Mouse (Mus musculus) intestine, embryonic 15.5 days (tissue): ENCODE measurements around the gene Ppp1r11. TPM values are rescaled to one million over a fixed set of nuclear protein-coding genes. Genes with fewer than 3 reads are reported as not detected.

Experiments used
- ATAC-seq: fragments of 200-750 bp; cut with Nextera tagmentation; 2 replicates; pipeline ENCODE4 v1.8.0; 2017; ENCODE audit warnings: moderate TSS enrichment, moderate library complexity
- H3K27ac ChIP-seq: fragments of 300-500 bp; sonication (generic); 2 replicates; pipeline ENCODE4 v1.5.1; 2015; ENCODE audit warnings: mild to moderate bottlenecking, inconsistent platforms
- H3K27me3 ChIP-seq: fragments of 300-500 bp; sonication (generic); replicated peaks from 2 replicates; pipeline ENCODE4 v1.6.1; 2015; ENCODE audit warnings: inconsistent platforms
- H3K36me3 ChIP-seq: fragments of 300-500 bp; sonication (generic); 2 replicates; pipeline ENCODE4 v1.6.1; 2015; ENCODE audit warnings: inconsistent platforms
- H3K4me1 ChIP-seq: fragments of 300-500 bp; sonication (generic); replicated peaks from 2 replicates; pipeline ENCODE4 v1.6.1; 2015; ENCODE audit warnings: inconsistent platforms
- H3K4me2 ChIP-seq: fragments of 300-500 bp; sonication (generic); replicated peaks from 2 replicates; pipeline ENCODE4 v1.6.1; 2015; ENCODE audit warnings: mild to moderate bottlenecking, inconsistent platforms
- H3K4me3 ChIP-seq: fragments of 300-500 bp; sonication (generic); replicated peaks from 2 replicates; pipeline ENCODE4 v1.5.1; 2015; ENCODE audit warnings: inconsistent platforms
- H3K9ac ChIP-seq: fragments of 300-500 bp; sonication (generic); 2 replicates; pipeline ENCODE4 v1.6.1; 2015; ENCODE audit warnings: inconsistent platforms
- H3K9me3 ChIP-seq: fragments of 300-500 bp; sonication (generic); 2 replicates; pipeline ENCODE4 v1.6.1; 2016; ENCODE audit warnings: inconsistent platforms
- WGBS: fragments of 180-500 bp; shearing (Covaris S2); methylation state at CpG from one replicate; pipeline ENCODE4 v1.1.7; 2015; 5-methylcytosine and 5-hydroxymethylcytosine counted together
- polyA plus RNA-seq: library from polyadenylated mRNA; unstranded; fragments of >200 nt; fragmentation: Nextera tagmentation; extraction: Ambion mirVana; gene quantifications from 2 replicates; pipeline ENCODE4 v1.2.1, GENCODE M21; 2015

Ppp1r11 gene
- polyA plus RNA-seq, 1 experiment from 2014 or later = 95.4 TPM

GRCm38 (mm10) chr17:36982253-36983155, 31.0 kb upstream of the Ppp1r11 start:
- peak; percentile 54 for ATAC-seq
- 37% methylated on average over 5 of the region's 5 CpGs for WGBS
- Histone ChIP-seq H3K9me3 (no peaks in the 10 kb centered on the region), H3K27me3 (peaks cover 3% of the 10 kb centered on the region), H3K4me2 (0 out of 2 replicates have a peak overlapping the region, but pooled peaks have one; percentile 9), H3K27ac (no peak overlapping the region), H3K36me3 (no peaks in the 10 kb centered on the region), H3K4me1 (peaks cover 14% of the 10 kb centered on the region; the same call in 1 of the 2 replicates), H3K4me3 (no peak overlapping the region), H3K9ac (no peak overlapping the region)

- H3K4me3 ChIP-seq = no peak overlapping the region
- H3K9ac ChIP-seq = no peak overlapping the region
- H3K4me1 ChIP-seq = peaks cover 14% of the 10 kb centered on the region; the same call in 1 of the 2 replicates
- no peaks in the 10 kb centered on the region for H3K9me3 ChIP-seq
- H3K4me2 ChIP-seq = peak overlapping the region; percentile 52
- H3K27me3 ChIP-seq = no peaks in the 10 kb centered on the region
- H3K36me3 ChIP-seq = no peaks in the 10 kb centered on the region
- no peak overlapping the region for H3K27ac ChIP-seq
- ATAC-seq = peak; percentile 76
- 5% methylated on average over 4 of the region's 4 CpGs for WGBS
These were observed 30.3 kb upstream of the Ppp1r11 start for GRCm38 (mm10) chr17:36981845-36982244.

- no peaks in the 10 kb centered on the region for H3K9me3 ChIP-seq
- peak within 1 kb of the TSS; percentile 52 for H3K4me2 ChIP-seq
- ATAC-seq = peak; percentile 67
- 10% methylated on average over 18 of the region's 18 CpGs for WGBS
- peaks cover 14% of the 10 kb centered on the region; the same call in 1 of the 2 replicates for H3K4me1 ChIP-seq
- H3K36me3 ChIP-seq = no peaks in the 10 kb centered on the region
- H3K4me3 ChIP-seq = 0 out of 2 replicates have a peak within 1 kb of the TSS, but pooled peaks have one; percentile 9
- H3K27me3 ChIP-seq = no peaks in the 10 kb centered on the region
- H3K9ac ChIP-seq = no peak within 1 kb of the TSS
- H3K27ac ChIP-seq = no peak within 1 kb of the TSS
These were observed 29.8 kb upstream of the Ppp1r11 start, which contains the start of gene 2410137M14Rik for GRCm38 (mm10) chr17:36981221-36981813. TSS of gene 2410137M14Rik (minus strand) at chr17:36981237.

GRCm38 (mm10) chr17:36973271-36973787, 21.8 kb upstream of the Ppp1r11 start:
- H3K4me2 ChIP-seq = no peak overlapping the region
- H3K4me3 ChIP-seq = no peak overlapping the region
- H3K27me3 ChIP-seq = no peaks in the 10 kb centered on the region; the same call in 1 of the 2 replicates
- ATAC-seq = no peak
- H3K36me3 ChIP-seq = no peaks in the 10 kb centered on the region
- no peak overlapping the region for H3K9ac ChIP-seq
- no peaks in the 10 kb centered on the region for H3K9me3 ChIP-seq
- 70% methylated on average over 8 of the region's 8 CpGs for WGBS
- H3K27ac ChIP-seq = no peak overlapping the region
- H3K4me1 ChIP-seq = no peaks in the 10 kb centered on the region

GRCm38 (mm10) chr17:36972791-36973190, 21.2 kb upstream of the Ppp1r11 start:
- no peaks in the 10 kb centered on the region for H3K9me3 ChIP-seq
- H3K4me2 ChIP-seq = no peak overlapping the region
- no peak overlapping the region for H3K9ac ChIP-seq
- ATAC-seq = no peak
- H3K27ac ChIP-seq = no peak overlapping the region
- H3K4me3 ChIP-seq = no peak overlapping the region
- WGBS = 84% methylated on average over 3 of the region's 3 CpGs
- no peaks in the 10 kb centered on the region; the same call in 1 of the 2 replicates for H3K27me3 ChIP-seq
- no peaks in the 10 kb centered on the region for H3K36me3 ChIP-seq
- no peaks in the 10 kb centered on the region for H3K4me1 ChIP-seq

- ATAC-seq = no peak
- no peak overlapping the region for H3K9ac ChIP-seq
- no peak overlapping the region for H3K27ac ChIP-seq
- H3K36me3 ChIP-seq = no peaks in the 10 kb centered on the region
- no peaks in the 10 kb centered on the region; the same call in 1 of the 2 replicates for H3K27me3 ChIP-seq
- no peak overlapping the region for H3K4me2 ChIP-seq
- no peak overlapping the region for H3K4me3 ChIP-seq
- H3K4me1 ChIP-seq = no peaks in the 10 kb centered on the region
- H3K9me3 ChIP-seq = no peaks in the 10 kb centered on the region
- WGBS = 84% methylated on average over 6 of the region's 6 CpGs
These were observed 19.8 kb upstream of the Ppp1r11 start for GRCm38 (mm10) chr17:36971172-36971850.

GRCm38 (mm10) chr17:36970316-36970890, 18.9 kb upstream of the Ppp1r11 start:
- no peaks in the 10 kb centered on the region for H3K36me3 ChIP-seq
- H3K27ac ChIP-seq = no peak overlapping the region
- no peak overlapping the region for H3K4me2 ChIP-seq
- peak; percentile 34; the same call in 1 of the 2 replicates for ATAC-seq
- H3K9me3 ChIP-seq = no peaks in the 10 kb centered on the region
- H3K9ac ChIP-seq = no peak overlapping the region
- H3K27me3 ChIP-seq = no peaks in the 10 kb centered on the region; the same call in 1 of the 2 replicates
- WGBS = 77% methylated on average over 14 of the region's 14 CpGs
- H3K4me1 ChIP-seq = no peaks in the 10 kb centered on the region
- H3K4me3 ChIP-seq = no peak overlapping the region

GRCm38 (mm10) chr17:36966875-36967274, 15.3 kb upstream of the Ppp1r11 start:
- H3K9ac ChIP-seq = no peak overlapping the region
- no peak for ATAC-seq
- WGBS = 76% methylated on average over 1 of the region's 1 CpGs

GRCm38 (mm10) chr17:36961125-36961524, 9.6 kb upstream of the Ppp1r11 start:
- no peak overlapping the region for H3K27ac ChIP-seq
- H3K9me3 ChIP-seq = no peaks in the 10 kb centered on the region
- ATAC-seq = no peak
- H3K9ac ChIP-seq = no peak overlapping the region
- H3K27me3 ChIP-seq = no peaks in the 10 kb centered on the region
- H3K4me1 ChIP-seq = peaks cover 10% of the 10 kb centered on the region
- H3K4me3 ChIP-seq = no peak overlapping the region
- no peak overlapping the region for H3K4me2 ChIP-seq
- WGBS = 47% methylated on average over 1 of the region's 1 CpGs
- 0 out of 2 replicates have a peak, but pooled peaks cover under 1% of the 10 kb centered on the region for H3K36me3 ChIP-seq

More at GRCm38 (mm10) chr17:36966875-36967274, 15.3 kb upstream of the Ppp1r11 start:
- Histone ChIP-seq H3K27ac (no peak overlapping the region), H3K27me3 (no peaks in the 10 kb centered on the region; the same call in 1 of the 2 replicates), H3K4me1 (no peaks in the 10 kb centered on the region), H3K4me3 (no peak overlapping the region), H3K4me2 (no peak overlapping the region), H3K36me3 (no peaks in the 10 kb centered on the region), H3K9me3 (no peaks in the 10 kb centered on the region)

GRCm38 (mm10) chr17:36958884-36959283, 7.3 kb upstream of the Ppp1r11 start:
- no peak for ATAC-seq
- H3K27ac ChIP-seq = peak overlapping the region; percentile 19; the same call in 1 of the 2 replicates

GRCm38 (mm10) chr17:36957999-36958743, 6.6 kb upstream of the Ppp1r11 start, which contains the start of the genes Znrd1 and Znrd1as:
TSS of gene Znrd1 (minus strand) at chr17:36958559.
TSS of gene Znrd1as (plus strand) at chr17:36958592.
- Histone ChIP-seq H3K36me3 (0 out of 2 replicates have a peak, but pooled peaks cover 4% of the 10 kb centered on the region), H3K27ac (peak within 1 kb of the TSS; percentile 66), H3K9me3 (no peaks in the 10 kb centered on the region), H3K4me2 (peak within 1 kb of the TSS; percentile 57), H3K4me3 (peak within 1 kb of the TSS; percentile 58), H3K4me1 (peaks cover 10% of the 10 kb centered on the region), H3K9ac (peak within 1 kb of the TSS; percentile 64), H3K27me3 (no peaks in the 10 kb centered on the region)
- WGBS = under 1% methylated on average over 46 of the region's 46 CpGs
- ATAC-seq = peak; percentile 98

More at GRCm38 (mm10) chr17:36958884-36959283, 7.3 kb upstream of the Ppp1r11 start:
- Histone ChIP-seq H3K9me3 (no peaks in the 10 kb centered on the region), H3K36me3 (0 out of 2 replicates have a peak, but pooled peaks cover 4% of the 10 kb centered on the region), H3K4me2 (peak overlapping the region; percentile 57), H3K4me1 (peaks cover 10% of the 10 kb centered on the region), H3K27me3 (no peaks in the 10 kb centered on the region), H3K9ac (peak overlapping the region; percentile 62), H3K4me3 (peak overlapping the region; percentile 58)
- WGBS = 10% methylated on average over 12 of the region's 12 CpGs
